Mouse (Mus musculus): ENCODE results near the gene Gm11567. TPM values are rescaled to one million over a fixed set of nuclear protein-coding genes. Genes with fewer than 3 reads are reported as not detected.
"Not testable (repeated sequence)": the region's sequence is repeated elsewhere in the genome, so short reads cannot be mapped to it uniquely, and the experiment has no call there.

Gm11567 gene
- total RNA-seq (2021): not detected

DNA sequence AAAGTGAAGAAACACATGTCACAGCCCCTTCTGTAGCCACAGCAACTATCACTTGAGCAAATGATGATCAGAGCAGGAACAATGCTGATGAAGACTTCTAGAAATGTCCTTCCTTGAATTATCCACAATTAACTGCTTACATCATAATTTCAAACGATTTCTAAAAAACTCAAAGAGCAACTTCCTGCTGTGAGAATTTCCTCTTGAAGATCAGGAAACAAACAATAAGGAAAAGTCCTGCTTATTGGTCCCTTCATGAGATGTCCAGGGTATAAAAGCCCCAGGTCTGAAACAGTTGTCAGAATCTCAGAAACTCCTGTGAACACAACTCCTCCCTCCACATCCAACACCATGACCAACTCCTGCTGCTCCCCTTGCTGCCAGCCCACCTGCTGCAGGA, at the start of gene Gm11567:
TSS of gene Gm11567 (plus strand) at position 301 of the 400 bp plus-strand sequence.
- intact Hi-C loops (cut with DNase I); DNase-seq (ENCODE audit: low spot score): not testable (repeated sequence)

DNA sequence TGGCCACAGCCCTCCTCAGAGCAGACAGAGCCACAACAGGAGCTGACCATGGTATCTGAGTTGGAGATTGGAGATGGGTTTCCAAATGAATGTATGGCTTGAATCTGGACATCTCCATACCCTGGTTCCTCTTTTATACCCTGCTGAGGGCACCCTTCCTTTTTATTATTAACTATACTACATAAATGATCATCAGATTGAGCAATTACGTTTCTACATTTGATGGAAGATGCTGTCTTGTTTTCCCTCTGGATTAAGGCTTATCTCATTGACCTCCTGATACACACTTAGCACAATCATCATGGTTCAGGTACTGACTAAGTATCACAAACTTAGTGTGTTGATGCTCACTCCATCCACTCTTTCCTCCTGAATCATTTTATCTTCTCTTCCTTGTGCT, 41.0 kb upstream of the Gm11567 start, which contains the start of gene 2300003K06Rik:
TSS of gene 2300003K06Rik (minus strand) at position 101 of the 400 bp plus-strand sequence.
- intact Hi-C loops (cut with DNase I): no loop called here
- DNase-seq (ENCODE audit: low spot score): no peak

DNA sequence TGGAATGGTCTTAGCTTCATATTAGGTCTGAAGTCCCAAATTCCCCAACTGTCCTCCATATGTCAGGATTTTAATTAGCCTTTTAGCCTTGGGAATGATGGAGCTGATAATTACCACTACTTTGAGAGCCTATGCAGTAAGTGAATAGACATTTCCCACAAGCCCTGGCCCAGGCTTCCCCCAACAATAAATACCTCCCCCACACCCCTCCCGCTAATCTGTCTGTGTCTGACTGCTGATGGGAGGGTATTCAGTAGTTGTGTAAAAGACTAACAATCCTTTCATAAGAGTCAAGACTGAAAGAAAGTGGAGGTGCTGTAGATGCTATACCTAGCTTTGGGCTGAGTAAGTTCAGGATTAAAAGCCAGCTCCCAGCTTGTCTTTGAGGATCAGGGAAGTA, 36.8 kb upstream of the Gm11567 start:
- intact Hi-C loops (cut with DNase I): no loop called here
- DNase-seq (ENCODE audit: low spot score): no peak

DNA sequence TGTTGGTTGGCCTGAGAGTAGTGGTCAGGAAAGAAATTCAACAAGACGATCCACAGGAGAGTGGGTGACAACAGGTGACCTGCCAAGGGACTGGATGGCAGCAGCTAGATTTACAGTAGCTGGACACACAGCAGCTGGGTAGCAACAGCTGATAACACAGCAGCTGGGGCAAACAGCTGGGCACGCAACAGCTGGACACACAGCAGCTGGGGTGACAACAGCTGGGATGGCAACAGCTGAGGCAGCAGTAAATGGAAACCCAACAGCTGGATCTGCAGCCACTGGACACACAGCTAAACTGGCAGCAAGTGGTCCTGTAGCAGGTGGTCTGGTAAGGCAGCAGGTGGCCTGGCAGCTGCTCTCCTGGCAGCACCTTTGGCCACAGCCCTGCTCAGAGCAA, 32.2 kb upstream of the Gm11567 start:
- no peak for DNase-seq (ENCODE audit: low spot score)
- intact Hi-C loops (cut with DNase I): no loop called here

DNA sequence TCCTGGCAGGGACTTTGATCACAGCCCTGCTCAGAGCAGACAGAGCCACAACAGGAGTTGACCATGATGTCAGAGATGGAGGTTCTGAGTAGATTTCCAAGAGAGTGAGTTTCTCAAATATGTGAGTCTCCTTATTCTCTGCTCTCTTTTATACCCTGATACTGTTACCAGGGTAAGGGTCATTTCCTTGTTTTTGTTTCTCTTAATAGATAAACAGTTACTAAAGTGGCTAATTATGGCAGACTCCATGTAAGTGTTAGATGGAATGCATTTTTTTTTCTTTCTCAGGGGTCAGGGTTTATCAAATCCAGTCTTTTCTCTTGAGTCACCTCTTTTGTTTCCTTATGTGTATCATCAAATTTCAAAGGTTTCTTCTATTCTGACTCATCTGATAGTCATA, 27.5 kb upstream of the Gm11567 start, which contains the start of gene Krtap4-16:
TSS of gene Krtap4-16 (minus strand) at position 101 of the 400 bp plus-strand sequence.
- DNase-seq (ENCODE audit: low spot score): no peak
- intact Hi-C loops (cut with DNase I): no loop called here

DNA sequence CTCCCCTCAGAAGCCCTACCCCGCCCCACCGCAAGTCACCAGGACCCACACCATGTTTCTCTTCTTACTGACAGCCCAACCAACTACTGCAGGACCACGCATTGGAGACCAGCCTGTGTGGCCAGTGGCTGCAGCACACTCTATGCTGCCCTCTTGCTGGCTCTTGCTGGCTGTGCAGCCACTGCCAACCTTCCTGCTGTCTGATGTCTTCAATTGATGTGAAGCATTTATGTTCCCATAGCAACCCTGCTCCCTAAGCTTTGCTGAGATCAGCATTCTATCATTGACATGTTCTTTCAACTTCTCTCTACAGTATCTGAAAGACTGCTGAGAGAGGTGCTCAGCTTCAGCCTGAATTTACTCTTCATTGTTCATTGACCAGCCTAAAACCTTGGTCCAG, 24.9 kb upstream of the Gm11567 start:
- DNase-seq (ENCODE audit: low spot score): no peak
- intact Hi-C loops (cut with DNase I): no loop called here

DNA sequence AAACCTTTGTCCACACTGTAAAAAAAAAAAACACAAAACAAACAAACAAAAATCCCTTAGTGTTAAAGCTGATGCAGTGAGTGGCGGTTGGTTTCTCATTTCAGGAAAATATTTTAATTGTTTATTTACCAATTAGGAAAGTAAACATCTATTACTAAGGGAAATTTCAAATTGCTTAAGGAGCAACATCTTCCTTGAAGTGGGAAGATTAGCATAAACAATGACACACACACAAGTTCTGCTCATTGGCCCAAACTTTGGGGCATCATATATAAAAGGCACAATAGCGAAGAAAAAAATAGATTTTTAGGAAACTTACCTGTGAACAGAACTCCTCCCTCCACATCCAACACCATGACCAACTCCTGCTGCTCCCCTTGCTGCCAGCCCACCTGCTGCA, 21.4 kb upstream of the Gm11567 start, which contains the start of gene Gm11568:
TSS of gene Gm11568 (plus strand) at position 301 of the 400 bp plus-strand sequence.
- intact Hi-C loops (cut with DNase I): no loop called here
- DNase-seq (ENCODE audit: low spot score): no peak

DNA sequence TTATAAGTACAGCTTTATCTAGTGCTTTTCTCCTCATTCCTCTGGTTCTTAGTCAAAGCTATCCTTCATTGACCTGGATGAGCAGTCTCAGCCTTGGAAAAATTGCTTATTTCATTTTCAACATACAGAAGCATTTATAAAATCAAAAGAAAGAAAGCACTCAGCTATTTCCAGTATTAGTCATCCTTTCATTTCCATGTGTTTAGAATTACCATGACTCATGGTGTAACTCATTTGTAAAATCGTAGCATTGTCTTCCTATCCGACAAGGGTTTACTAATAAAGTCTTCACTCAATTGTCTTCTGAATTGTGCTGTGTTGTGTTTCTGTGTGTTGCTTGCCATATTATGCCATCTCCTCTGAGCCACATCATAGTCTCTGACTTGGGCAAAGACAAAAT, 20.2 kb upstream of the Gm11567 start:
- DNase-seq (ENCODE audit: low spot score): no peak
- intact Hi-C loops (cut with DNase I): no loop called here

GRCm38 (mm10) chr11:99864176-99864575, 14.8 kb upstream of the Gm11567 start, which contains the start of gene Gm11559:
Gene Gm11559 (plus strand): TSS chr11:99864476.
- intact Hi-C loops (cut with DNase I); DNase-seq (ENCODE audit: low spot score): not testable (repeated sequence)

- DNase-seq (ENCODE audit: low spot score); intact Hi-C loops (cut with DNase I): not testable (repeated sequence)
Observed at GRCm38 (mm10) chr11:99873089-99873488, 5.9 kb upstream of the Gm11567 start, which contains the start of gene Krtap9-1. Gene Krtap9-1 (plus strand): TSS chr11:99873389.

GRCm38 (mm10) chr11:99907620-99908019, 28.6 kb downstream of the Gm11567 start, which contains the start of gene Krtap31-1:
Gene Krtap31-1 (plus strand): TSS chr11:99907920.
- DNase-seq (ENCODE audit: low spot score): no peak
- intact Hi-C loops (cut with DNase I): no loop called here

DNA sequence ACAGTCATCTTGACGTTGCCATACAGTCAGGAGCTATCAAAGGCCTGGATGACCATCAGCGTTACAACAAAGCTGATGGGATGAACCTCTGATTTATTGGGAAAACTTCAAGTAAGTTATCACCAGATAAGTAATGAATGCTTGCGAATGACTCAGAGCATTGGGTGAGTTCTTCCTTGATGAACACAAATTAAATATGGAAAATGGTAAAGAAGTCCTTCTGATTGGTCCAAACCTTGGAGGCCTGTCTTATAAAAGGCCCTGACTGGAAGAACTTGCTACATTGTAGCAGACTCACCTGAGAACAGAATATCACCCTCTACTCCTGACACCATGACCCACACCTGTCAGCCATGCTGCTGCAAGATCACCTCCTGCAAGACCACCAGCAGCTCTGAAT, 35.5 kb downstream of the Gm11567 start, which contains the start of gene Gm11565:
TSS of gene Gm11565 (plus strand) at position 301 of the 400 bp plus-strand sequence.
- no peak for DNase-seq (ENCODE audit: low spot score)
- intact Hi-C loops (cut with DNase I): no loop called here

Other genes starting within 250 kb of the Gm11567 start
- gene Krtap4-2, start 244.1 kb upstream of the Gm11567 start, total RNA-seq (2021): not detected
- not detected for gene Krtap4-7, start 235.1 kb upstream of the Gm11567 start, total RNA-seq (2021)
- not detected for gene Gm11555, start 229.0 kb upstream of the Gm11567 start, total RNA-seq (2021)
- not detected for gene Gm11563, start 220.2 kb upstream of the Gm11567 start, total RNA-seq (2021)
- gene Krtap4-6, start 213.2 kb upstream of the Gm11567 start, total RNA-seq (2021): not detected
- not detected for gene Gm14190, start 188.4 kb upstream of the Gm11567 start, total RNA-seq (2021)
- gene Gm14180, start 144.9 kb upstream of the Gm11567 start, total RNA-seq (2021): not detected
- not detected for gene Gm11595, start 106.3 kb upstream of the Gm11567 start, total RNA-seq (2021)
- gene Krtap4-8, start 98.5 kb upstream of the Gm11567 start, total RNA-seq (2021): not detected
- not detected for gene Krtap4-9, start 94.0 kb upstream of the Gm11567 start, total RNA-seq (2021)
- gene Gm11596, start 85.7 kb upstream of the Gm11567 start, total RNA-seq (2021): not detected
- gene Gm11569, start 80.3 kb upstream of the Gm11567 start, total RNA-seq (2021): not detected
- not detected for gene Gm11554, start 74.7 kb upstream of the Gm11567 start, total RNA-seq (2021)
- not detected for gene Krtap4-13, start 69.3 kb upstream of the Gm11567 start, total RNA-seq (2021)
- gene Gm11564, start 63.5 kb upstream of the Gm11567 start, total RNA-seq (2021): not detected
- gene 2300003K06Rik, start 41.1 kb upstream of the Gm11567 start, total RNA-seq (2021): not detected
- not detected for gene Krtap4-16, start 27.6 kb upstream of the Gm11567 start, total RNA-seq (2021)
- gene Gm11568, start 21.3 kb upstream of the Gm11567 start, total RNA-seq (2021): not detected
- not detected for gene Gm11559, start 14.7 kb upstream of the Gm11567 start, total RNA-seq (2021)
- gene Krtap9-1, start 5.8 kb upstream of the Gm11567 start, total RNA-seq (2021): not detected
- not detected for gene Krtap31-1, start 28.7 kb downstream of the Gm11567 start, total RNA-seq (2021)
- not detected for gene Gm11565, start 35.6 kb downstream of the Gm11567 start, total RNA-seq (2021)
- gene Krtap31-2, start 57.1 kb downstream of the Gm11567 start, total RNA-seq (2021): not detected
- gene Krtap9-5, start 69.3 kb downstream of the Gm11567 start, total RNA-seq (2021): not detected
- gene Krtap29-1, start 99.9 kb downstream of the Gm11567 start, total RNA-seq (2021): not detected
- gene Krtap16-1, start 107.4 kb downstream of the Gm11567 start, total RNA-seq (2021): not detected
- not detected for gene Krtap17-1, start 114.8 kb downstream of the Gm11567 start, total RNA-seq (2021)
- not detected for gene Krt33a, start 137.0 kb downstream of the Gm11567 start, total RNA-seq (2021)
- not detected for gene Krt33b, start 150.7 kb downstream of the Gm11567 start, total RNA-seq (2021)
- gene Krt34, start 162.4 kb downstream of the Gm11567 start, total RNA-seq (2021): not detected
- gene Krt31, start 171.4 kb downstream of the Gm11567 start, total RNA-seq (2021): not detected
- not detected for gene Krt32, start 209.0 kb downstream of the Gm11567 start, total RNA-seq (2021)
- not detected for gene Krt35, start 217.1 kb downstream of the Gm11567 start, total RNA-seq (2021)
- gene Krt36, start 226.4 kb downstream of the Gm11567 start, total RNA-seq (2021): not detected
- not detected for gene Krt13, start 242.4 kb downstream of the Gm11567 start, total RNA-seq (2021)